Mouse (Mus musculus) thymus, adult 2 months (tissue): ENCODE measurements around the gene Pax6.

Source experiments
- CTCF ChIP-seq: fragments of 200-500 bp; IDR thresholded peaks from 2 replicates; pipeline ENCODE4 v1.5.1; 2012; ENCODE audit warnings: mild to moderate bottlenecking, control low read depth, low read length, moderate library complexity, borderline replicate concordance; ENCODE audit not compliant: control insufficient read depth, poor library complexity, insufficient read depth; ENCODE audit errors: extremely low read depth
- POLR2A ChIP-seq: fragments of 200-500 bp; IDR thresholded peaks from 2 replicates; pipeline ENCODE4 v1.6.1; 2012; ENCODE audit warnings: mild to moderate bottlenecking, low read length, control low read depth, moderate library complexity; ENCODE audit not compliant: control insufficient read depth, poor library complexity, insufficient read depth; ENCODE audit errors: extremely low read depth

GRCm38 (mm10) chr2:105687317-105687991 lies 18.8 kb downstream of the Pax6 start:
- no peak for TF ChIP-seq POLR2A
- no peak for TF ChIP-seq CTCF
